Mouse (Mus musculus) Patski (cell line): ENCODE data around the gene Slc25a26. TPM values are rescaled to one million over a fixed set of nuclear protein-coding genes. Genes with fewer than 3 reads are reported as not detected.

Experiments
- ATAC-seq: fragments of 100-300 bp; one replicate; pipeline ENCODE4 v1.8.0; 2021
- CTCF ChIA-PET: fragments of 350-600 bp; sonication (Branson Sonifier 250); formaldehyde crosslinking; loops from one replicate; lab custom pipeline; 2022; ENCODE audit warnings: inconsistent platforms; lab: Charles Lee
- POLR2A ChIA-PET: fragments of 350-600 bp; sonication (Branson Sonifier 250); formaldehyde crosslinking; loops from one replicate; lab custom pipeline; 2022; ENCODE audit warnings: antibody characterized with exemption, inconsistent platforms; lab: Charles Lee
- DNase-seq: peaks from one replicate; pipeline ENCODE4 v3.0.0-alpha.2; 2011; ENCODE audit warnings: low read depth, low spot score
- H3K27me3 ChIP-seq: fragments of 371-371 bp; one replicate; pipeline ENCODE4 v1.5.1; 2021
- CTCF ChIP-seq: fragments of 100-300 bp; IDR thresholded peaks from one replicate; pipeline ENCODE4 v1.5.1; 2021
- in situ Hi-C: fragments of 300-500 bp; cut with MboI; formaldehyde crosslinking; loops from 3 replicates; pipeline ENCODE4 v1.11.1; 2018; ENCODE audit warnings: low pct_unique_long_range_greater_than_20kb, mixed read lengths
- polyA plus RNA-seq: library from polyadenylated mRNA; unstranded; gene quantifications from one replicate; pipeline ENCODE4 v1.2.3, GENCODE M21; 2021

Gene Slc25a26
- 13.2 TPM for polyA plus RNA-seq

- H3K27me3 ChIP-seq, result no peaks in the 10 kb centered on the region
- ATAC-seq (peak; percentile 84), DNase-seq (peak; percentile 46)
- in situ Hi-C loops, result no loop called here
- CTCF ChIA-PET, result interaction anchor here (1.1 to 1.6 kb wide), 3 partner anchors 9 to 364 kb away, joined by 3 to 5 read pairs (median 3); no protein-coding TSS in a partner anchor
- no peak for TF ChIP-seq CTCF
- POLR2A ChIA-PET, result interaction anchor here (1.1 kb wide), 1 partner anchor 415 kb away, joined by 3 read pairs; no protein-coding TSS in a partner anchor
Observed at GRCm38 (mm10) chr6:94499897-94500623, at the start of gene Slc25a26. TSS of gene Slc25a26 (plus strand) at chr6:94500331.

GRCm38 (mm10) chr6:94464037-94464891 is 35.9 kb upstream of the Slc25a26 start:
- no peaks in the 10 kb centered on the region for H3K27me3 ChIP-seq
- ChIA-PET CTCF (interaction anchor here (0.7 to 2.3 kb wide), 9 partner anchors 10 to 1680 kb away, joined by 3 to 13 read pairs (median 3); no protein-coding TSS in a partner anchor), POLR2A (interaction anchor here (2.1 kb wide), 1 partner anchor 14 kb away, joined by 6 read pairs; no protein-coding TSS in a partner anchor)
- TF ChIP-seq CTCF, result peak; percentile 80
- in situ Hi-C loops, result loop anchor here (25.0 kb wide), 2 partner anchors 702 to 1677 kb away; no protein-coding TSS in a partner anchor
- ATAC-seq, result peak; percentile 21
- DNase-seq, result no peak

GRCm38 (mm10) chr6:94466508-94467205 is 33.5 kb upstream of the Slc25a26 start:
- DNase-seq (no peak), ATAC-seq (no peak)
- ChIA-PET POLR2A (no interaction called here), CTCF (no interaction called here)
- in situ Hi-C loops, result loop anchor here (25.0 kb wide), 2 partner anchors 704 to 1679 kb away; no protein-coding TSS in a partner anchor
- no peaks in the 10 kb centered on the region for H3K27me3 ChIP-seq
- TF ChIP-seq CTCF, result peak; percentile 54

- in situ Hi-C loops, result no loop called here
- ATAC-seq (no peak), DNase-seq (no peak)
- ChIA-PET CTCF (no interaction called here), POLR2A (no interaction called here)
- H3K27me3 ChIP-seq, result no peaks in the 10 kb centered on the region
- TF ChIP-seq CTCF, result no peak
Observed at GRCm38 (mm10) chr6:94492739-94493138, 7.4 kb upstream of the Slc25a26 start.

- no peak for TF ChIP-seq CTCF
- POLR2A ChIA-PET, result interaction anchor here (0.6 kb wide), 1 partner anchor 564 kb away, joined by 3 read pairs; no protein-coding TSS in a partner anchor
- H3K27me3 ChIP-seq, result no peaks in the 10 kb centered on the region
- DNase-seq, result no peak
- CTCF ChIA-PET, result interaction anchor here (1.0 to 1.3 kb wide), 2 partner anchors 8 to 14 kb away, joined by 4 to 5 read pairs; no protein-coding TSS in a partner anchor
- no peak for ATAC-seq
- in situ Hi-C loops, result no loop called here
Observed at GRCm38 (mm10) chr6:94503963-94504362, 3.8 kb downstream of the Slc25a26 start.

GRCm38 (mm10) chr6:94507921-94508320 is 7.8 kb downstream of the Slc25a26 start:
- ChIA-PET CTCF (no interaction called here), POLR2A (no interaction called here)
- no peak for ATAC-seq
- in situ Hi-C loops, result no loop called here
- no peaks in the 10 kb centered on the region for H3K27me3 ChIP-seq
- no peak for DNase-seq
- TF ChIP-seq CTCF, result no peak

GRCm38 (mm10) chr6:94508807-94509206 is 8.7 kb downstream of the Slc25a26 start:
- no peaks in the 10 kb centered on the region for H3K27me3 ChIP-seq
- ChIA-PET CTCF (interaction anchor here (0.7 to 2.1 kb wide), 2 partner anchors 9 to 323 kb away, joined by 3 to 5 read pairs; partner anchors contain the start of gene Slc25a26), POLR2A (interaction anchor here (0.6 kb wide), 1 partner anchor 155 kb away, joined by 3 read pairs; no protein-coding TSS in a partner anchor)
- in situ Hi-C loops, result no loop called here
- no peak for TF ChIP-seq CTCF
- no peak for ATAC-seq
- no peak for DNase-seq

- H3K27me3 ChIP-seq, result no peaks in the 10 kb centered on the region
- DNase-seq (no peak), ATAC-seq (no peak)
- no peak for TF ChIP-seq CTCF
- ChIA-PET POLR2A (no interaction called here), CTCF (interaction anchor here (0.7 to 2.1 kb wide), 2 partner anchors 9 to 323 kb away, joined by 3 to 5 read pairs; partner anchors contain the start of gene Slc25a26)
- in situ Hi-C loops, result no loop called here
Observed at GRCm38 (mm10) chr6:94509220-94509619, 9.1 kb downstream of the Slc25a26 start.

GRCm38 (mm10) chr6:94518171-94518570 is 18.0 kb downstream of the Slc25a26 start:
- no peak for DNase-seq
- in situ Hi-C loops, result no loop called here
- POLR2A ChIA-PET, result no interaction called here
- CTCF ChIA-PET, result interaction anchor here (2.0 kb wide), 1 partner anchor 14 kb away, joined by 5 read pairs; no protein-coding TSS in a partner anchor
- no peaks in the 10 kb centered on the region for H3K27me3 ChIP-seq
- ATAC-seq, result no peak
- no peak for TF ChIP-seq CTCF
